Mouse (Mus musculus): ENCODE results near the gene Hs3st3b1. TPM values are rescaled to one million over a fixed set of nuclear protein-coding genes. Genes with fewer than 3 reads are reported as not detected.

Gene Hs3st3b1
- total RNA-seq (2021): 1 to 10 TPM; 1.3 TPM
- long read RNA-seq, experiment 1, full-length matches to known transcripts: 2 of 2 reads
- long read RNA-seq, experiment 1, partial matches to known transcripts: 0 of 2 reads
- long read RNA-seq, experiment 1, other reads (novel, unspliced or antisense): 0 of 2 reads
- long read RNA-seq, experiment 2, full-length matches to known transcripts: 2 of 3 reads
- long read RNA-seq, experiment 2, partial matches to known transcripts: 0 of 3 reads
- long read RNA-seq, experiment 2, other reads (novel, unspliced or antisense): 1 of 3 reads

GRCm38 (mm10) chr11:63922091-63922621, at the start of gene Hs3st3b1:
Gene Hs3st3b1, minus strand, starts transcription at chr11:63922290.
- intact Hi-C loops (cut with DNase I): loop anchor here (2.0 to 10.0 kb wide), 3 partner anchors 157 to 975 kb away; partner anchors contain the start of gene Cox10
- DNase-seq: peak; percentile 89 to 90

DNA sequence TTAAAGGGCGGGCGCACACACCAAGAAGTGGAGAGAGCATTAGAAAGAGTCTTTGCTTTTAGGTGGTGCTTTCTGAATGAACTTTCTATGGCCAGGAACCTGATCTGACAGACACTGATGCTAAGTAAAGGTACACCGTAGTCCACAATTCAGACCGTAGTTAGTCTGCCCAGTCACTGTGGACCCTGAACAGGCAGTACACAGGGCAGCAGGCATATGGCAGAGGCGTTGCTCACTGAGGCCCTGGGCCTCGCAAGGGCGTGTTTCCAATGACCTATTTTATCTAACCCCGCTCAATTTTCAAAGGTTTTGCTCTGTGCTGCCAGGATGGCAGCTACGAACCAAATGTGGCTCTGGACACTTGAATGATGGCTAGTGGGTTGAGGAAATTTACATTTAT, 49.4 kb upstream of the Hs3st3b1 start:
- no peak for DNase-seq
- intact Hi-C loops (cut with DNase I): no loop called here

DNA sequence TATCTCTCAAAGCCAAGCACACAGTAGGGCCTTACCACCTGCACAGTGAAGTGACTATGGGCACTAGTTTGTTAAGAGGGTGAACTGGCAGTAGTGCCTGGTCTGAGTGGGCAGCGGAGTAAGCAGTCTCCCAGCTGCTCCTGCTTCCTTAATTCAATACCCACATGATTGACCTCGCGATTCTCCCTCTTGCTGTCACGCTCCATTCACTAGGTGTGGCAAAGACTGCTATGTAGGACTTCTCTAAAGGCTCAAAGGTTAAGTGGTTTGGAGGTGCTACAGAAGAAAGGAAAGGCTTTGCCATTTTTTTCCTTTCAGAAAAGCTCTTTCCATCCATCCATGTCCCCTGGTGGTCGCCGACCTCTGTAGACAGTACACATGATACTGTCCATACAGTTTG, 48.7 kb upstream of the Hs3st3b1 start:
- no peak for DNase-seq
- intact Hi-C loops (cut with DNase I): no loop called here

DNA sequence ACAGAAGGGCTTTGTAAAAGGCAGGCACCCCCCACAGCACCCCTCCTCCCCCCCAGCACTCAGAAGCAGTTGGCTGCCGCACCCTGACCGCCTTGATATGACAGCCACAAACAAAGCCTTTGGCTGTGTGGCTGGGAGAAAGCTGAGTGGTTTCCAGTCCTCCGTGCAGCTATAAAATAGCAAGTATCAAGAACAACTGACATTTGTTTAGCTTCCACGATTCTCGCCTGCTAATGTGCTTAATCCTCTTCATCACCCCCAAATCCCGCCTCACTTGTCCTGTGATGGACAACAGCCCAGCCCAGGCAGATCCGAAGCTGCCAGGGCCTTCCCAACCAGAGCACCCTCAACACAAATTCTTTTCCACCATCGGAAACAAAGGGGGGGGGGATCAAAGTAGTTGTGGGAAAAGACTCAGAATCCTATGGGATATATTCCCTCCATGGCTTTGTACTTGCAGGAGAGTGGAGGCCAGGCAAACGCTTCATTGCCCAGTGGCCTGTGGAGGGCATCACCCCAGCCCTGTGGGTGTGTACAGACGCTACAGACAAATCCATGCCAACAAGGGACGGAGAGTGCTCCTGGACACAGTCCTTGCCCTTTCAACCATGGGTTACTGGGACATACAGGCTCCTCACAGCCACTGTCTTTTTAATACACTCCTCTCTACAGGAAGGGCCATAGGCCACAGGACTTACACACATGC, 47.3 kb upstream of the Hs3st3b1 start:
- no peak for DNase-seq
- intact Hi-C loops (cut with DNase I): no loop called here

GRCm38 (mm10) chr11:63968388-63969035, 46.4 kb upstream of the Hs3st3b1 start:
- intact Hi-C loops (cut with DNase I): no loop called here
- DNase-seq: no peak

DNA sequence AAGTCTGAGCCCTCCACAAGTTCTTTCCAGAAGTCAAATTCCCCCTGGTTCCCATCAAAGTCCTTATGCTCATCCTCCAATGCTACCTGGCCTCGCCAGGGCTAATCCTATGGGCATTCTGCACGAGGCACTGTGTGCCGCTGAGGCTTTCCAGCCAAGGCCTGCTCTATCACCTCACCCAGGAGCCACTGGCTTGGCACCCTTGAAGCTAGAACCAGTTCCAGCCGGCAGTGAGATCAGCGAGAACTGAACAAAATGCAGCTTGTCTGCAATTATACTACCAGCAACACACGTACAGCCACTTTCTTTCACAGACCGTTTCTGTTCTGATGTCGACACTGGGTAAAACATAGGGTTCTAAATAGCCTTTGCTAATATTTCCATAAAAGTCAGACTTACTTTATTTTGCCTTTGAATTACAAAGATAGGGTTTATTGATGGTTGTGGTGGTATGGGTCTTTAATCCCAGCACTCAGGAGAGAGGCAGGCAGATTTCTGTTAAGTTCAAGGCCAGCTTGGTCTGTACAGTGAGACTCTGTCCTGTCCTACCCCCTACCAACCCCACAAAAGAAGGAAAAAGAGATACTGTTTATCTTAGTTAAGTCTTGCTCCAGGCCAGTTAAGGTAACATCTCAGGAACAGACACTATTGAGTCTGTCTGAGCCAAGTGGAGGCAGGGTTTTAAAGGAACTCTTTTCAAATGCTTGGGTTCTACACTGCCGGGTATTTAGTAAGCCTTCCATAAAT, 45.7 kb upstream of the Hs3st3b1 start:
- intact Hi-C loops (cut with DNase I): no loop called here
- no peak for DNase-seq

DNA sequence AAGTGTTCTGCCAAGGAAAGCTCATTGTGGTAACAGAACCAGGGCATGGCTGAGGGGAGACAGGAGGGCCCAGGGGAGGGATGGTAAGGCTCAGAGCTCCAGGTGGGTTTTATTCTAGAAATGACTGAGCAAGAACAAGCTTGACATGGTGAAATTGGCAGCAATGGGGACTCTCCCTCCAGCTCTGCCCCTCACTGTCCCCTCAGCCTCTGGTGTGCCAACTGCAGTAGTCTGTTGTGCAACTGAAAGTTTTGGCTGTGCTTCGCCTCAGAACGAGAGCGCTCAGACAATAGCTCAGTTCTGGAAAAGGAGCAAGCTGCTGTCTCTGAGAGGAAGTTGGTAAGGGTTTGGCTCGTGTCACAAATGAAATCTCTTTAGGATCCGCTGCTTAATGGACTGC, 43.3 kb upstream of the Hs3st3b1 start:
- intact Hi-C loops (cut with DNase I): no loop called here
- DNase-seq: no peak

DNA sequence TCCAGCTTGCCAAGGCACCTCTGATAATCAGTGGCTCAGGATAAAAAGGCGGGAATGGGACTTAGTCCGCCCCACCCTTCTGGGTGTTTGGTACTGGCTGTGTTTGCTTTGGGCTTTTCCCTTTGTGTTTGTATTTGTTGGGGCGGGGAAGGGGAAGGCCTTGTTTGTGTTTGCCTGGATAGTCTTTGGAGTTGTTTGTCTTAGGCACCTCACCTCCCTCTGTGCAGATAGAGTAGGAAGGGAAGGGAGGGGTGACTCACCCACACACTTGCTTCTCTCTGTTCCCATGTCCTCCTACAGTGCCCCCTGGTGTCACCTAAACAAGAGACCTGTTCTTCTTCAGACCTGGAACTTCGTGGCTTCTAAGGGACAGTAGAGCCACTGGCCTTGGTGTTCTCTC, 35.1 kb upstream of the Hs3st3b1 start:
- intact Hi-C loops (cut with DNase I): no loop called here
- peak in 1 of 2 experiments; percentile 27 for DNase-seq

DNA sequence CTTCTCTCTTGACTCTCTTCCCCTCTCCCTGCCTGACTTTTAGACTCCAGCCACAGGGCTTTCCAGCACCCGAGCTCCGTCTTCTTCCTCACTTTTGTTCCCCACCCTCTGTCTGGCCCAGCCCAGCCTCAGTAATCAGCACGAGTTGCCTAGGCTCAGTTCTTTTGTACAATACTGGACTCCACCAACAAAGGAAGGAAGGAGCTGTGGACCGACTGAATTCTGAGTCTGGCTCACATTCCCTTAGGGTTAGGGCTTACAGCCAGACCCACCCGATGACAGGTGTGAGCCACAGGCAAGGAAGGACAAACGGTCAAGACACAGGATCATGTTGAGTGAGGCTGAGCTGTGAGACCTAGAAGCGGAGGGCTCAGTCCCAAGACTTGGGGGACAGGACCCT, 34.7 kb upstream of the Hs3st3b1 start:
- intact Hi-C loops (cut with DNase I): no loop called here
- no peak for DNase-seq

DNA sequence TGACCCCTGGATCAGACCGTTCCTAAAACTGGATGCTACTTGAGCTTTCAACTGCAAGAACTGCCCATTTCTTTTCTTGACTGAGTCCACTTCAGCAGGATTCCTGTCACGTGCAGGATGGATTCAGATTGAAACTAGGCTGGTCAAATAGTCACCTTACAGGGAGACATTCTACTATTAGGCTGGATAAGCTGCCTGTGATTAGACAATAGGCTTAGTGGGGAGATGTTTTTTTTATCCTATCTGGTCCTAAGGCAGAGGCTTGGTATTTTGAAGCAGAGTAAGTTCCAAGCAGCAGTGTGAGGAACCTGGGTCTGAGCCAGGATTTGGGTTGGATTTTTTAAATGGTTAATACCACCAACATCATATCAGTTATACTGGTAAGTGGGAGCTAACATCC, 31.8 kb upstream of the Hs3st3b1 start:
- DNase-seq: no peak
- intact Hi-C loops (cut with DNase I): no loop called here

GRCm38 (mm10) chr11:63952743-63953191, 30.7 kb upstream of the Hs3st3b1 start:
- intact Hi-C loops (cut with DNase I): no loop called here
- DNase-seq: no peak

GRCm38 (mm10) chr11:63951831-63952631, 29.9 kb upstream of the Hs3st3b1 start:
- intact Hi-C loops (cut with DNase I): no loop called here
- peak; percentile 52 to 64 for DNase-seq

DNA sequence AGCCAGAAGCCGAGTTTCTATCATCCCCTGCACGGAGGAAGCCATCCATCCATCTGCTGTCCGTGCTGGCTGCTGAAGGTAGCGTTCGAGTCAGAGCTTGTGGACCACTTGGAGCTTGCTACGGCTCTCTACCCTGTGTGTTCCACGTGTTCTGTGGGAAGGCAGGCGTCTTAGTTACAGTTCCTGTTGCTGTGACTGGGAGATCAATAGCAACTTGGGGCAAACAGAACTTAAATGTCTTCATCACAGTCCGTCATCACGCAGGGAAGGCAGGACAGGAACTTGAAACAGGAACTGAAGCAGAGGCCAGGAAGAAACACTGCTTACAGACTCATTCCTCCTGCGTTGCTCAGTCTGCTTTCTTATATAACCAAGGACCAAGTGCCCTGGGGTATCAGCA, 26.3 kb upstream of the Hs3st3b1 start:
- intact Hi-C loops (cut with DNase I): no loop called here
- no peak for DNase-seq

DNA sequence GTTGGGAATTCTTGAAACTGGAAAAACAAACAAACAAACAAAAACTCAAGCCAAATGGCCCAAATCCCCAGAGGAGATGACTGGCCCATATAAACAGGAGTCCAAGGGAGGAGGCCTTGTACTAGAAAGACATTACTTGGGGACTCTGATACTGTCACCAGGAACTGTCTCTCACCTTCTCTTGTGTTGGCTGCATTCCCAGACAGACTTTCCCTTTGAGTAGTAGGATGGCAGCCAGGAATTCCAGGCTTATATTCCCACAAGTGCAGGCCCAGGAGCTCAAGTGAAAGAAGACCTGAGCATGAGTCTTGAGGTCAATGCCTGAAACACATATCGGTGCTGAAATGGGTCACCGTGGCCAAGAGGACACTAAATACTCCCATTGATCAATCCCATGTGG, 24.9 kb upstream of the Hs3st3b1 start:
- DNase-seq: no peak
- intact Hi-C loops (cut with DNase I): no loop called here

DNA sequence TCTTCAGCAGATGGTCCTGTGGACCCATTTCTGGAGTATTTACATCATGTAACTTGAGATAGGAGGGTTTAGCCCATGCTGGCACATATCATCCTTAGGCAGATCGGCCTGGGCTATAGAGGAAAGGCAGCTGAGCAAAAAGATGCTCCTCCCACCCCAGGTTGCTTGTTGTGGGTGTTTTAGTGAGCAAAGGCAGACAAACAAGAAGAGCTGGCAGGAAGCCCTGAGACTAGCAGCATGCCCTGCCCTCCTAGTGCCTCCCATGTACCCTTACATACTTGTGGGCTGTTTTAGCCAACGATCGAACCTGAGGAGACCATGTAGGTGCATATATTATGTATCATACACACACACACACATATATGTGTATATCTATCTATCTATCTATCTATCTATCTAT, 21.9 kb upstream of the Hs3st3b1 start:
- intact Hi-C loops (cut with DNase I): no loop called here
- DNase-seq: no peak

- intact Hi-C loops (cut with DNase I): no loop called here
- DNase-seq: no peak
Observed at GRCm38 (mm10) chr11:63943268-63943890, 21.3 kb upstream of the Hs3st3b1 start.

GRCm38 (mm10) chr11:63942177-63942576, 20.1 kb upstream of the Hs3st3b1 start:
- intact Hi-C loops (cut with DNase I): no loop called here

GRCm38 (mm10) chr11:63936641-63937040, 14.6 kb upstream of the Hs3st3b1 start:
- intact Hi-C loops (cut with DNase I): no loop called here

More at GRCm38 (mm10) chr11:63942177-63942576, 20.1 kb upstream of the Hs3st3b1 start:
- no peak for DNase-seq

GRCm38 (mm10) chr11:63926901-63927300, 4.8 kb upstream of the Hs3st3b1 start:
- intact Hi-C loops (cut with DNase I): loop anchor here (5.0 to 10.0 kb wide), 2 partner anchors 298 to 1040 kb away; no protein-coding TSS in a partner anchor
- DNase-seq: no peak

More at GRCm38 (mm10) chr11:63936641-63937040, 14.6 kb upstream of the Hs3st3b1 start:
- DNase-seq: no peak
